Mouse (Mus musculus): ENCODE measurements around the gene Pou2f3. TPM values are rescaled to one million over a fixed set of nuclear protein-coding genes. Genes with fewer than 3 reads are reported as not detected.

Gene Pou2f3
- polyA plus RNA-seq, 2 experiments: not detected

DNA sequence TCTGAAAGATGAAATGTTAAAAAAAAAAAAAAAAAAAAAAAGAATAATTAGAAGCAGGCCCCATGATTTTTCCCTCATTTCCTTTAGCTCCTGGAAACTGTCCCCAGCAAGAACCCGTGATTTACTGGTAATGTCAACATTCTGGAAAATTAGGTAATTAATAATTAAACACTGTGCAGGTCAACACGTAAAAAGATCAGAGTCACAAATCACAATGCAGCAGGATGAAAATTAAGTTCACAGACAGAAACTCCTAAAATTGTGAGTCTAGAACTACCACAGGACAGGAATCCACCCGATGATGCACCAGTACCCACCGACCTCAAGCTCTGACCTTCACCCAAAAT lies 105.7 kb downstream of the Pou2f3 start:
- TF ChIP-seq CTCF (IDR thresholded peaks at IDR 0.05; ENCODE audit: low read depth) (no peak), EP300 (IDR thresholded peaks at IDR 0.05; ENCODE audit: low read depth) (no peak)
- 15% methylated on average over 4 of the region's 4 CpGs for WGBS (ENCODE audit: insufficient replicate concordance)
- Histone ChIP-seq H3K27ac (peak overlapping the region; percentile 80), H3K27me3 (ENCODE audit: control insufficient read depth, insufficient read depth, low read length) (peaks cover 5% of the 10 kb centered on the region; the same call in 1 of the 2 replicates), H3K9me3 (ENCODE audit: control insufficient read depth, low read length) (no peaks in the 10 kb centered on the region), H3K9ac (replicated peaks) (peak overlapping the region; percentile 85), H3K4me2 (ENCODE audit: low read depth) (peak overlapping the region; percentile 78), H3K4me3 (ENCODE audit: insufficient read depth in 1 of 2, low read depth in 2 of 2, low read length in 2 of 2) (peak overlapping the region; percentile 89 to 98), H3K36me3 (replicated peaks; ENCODE audit: control insufficient read depth, insufficient read depth, low read depth) (no peaks in the 10 kb centered on the region), H3K4me1 (replicated peaks; ENCODE audit: control insufficient read depth in 2 of 2, insufficient read depth in 2 of 2, low read length in 1 of 2) (peaks cover 25 to 34% of the 10 kb centered on the region in 2 experiments)
- no peak for ATAC-seq (ENCODE audit: insufficient read depth)
- no peak for DNase-seq (ENCODE audit: low read depth in 3 of 3, low spot score in 3 of 3)

- no peak for TF ChIP-seq EP300 (IDR thresholded peaks at IDR 0.05; ENCODE audit: low read depth)
- DNase-seq (ENCODE audit: low read depth in 3 of 3, low spot score in 3 of 3): peak in 1 of 3 experiments; percentile 32
- Histone ChIP-seq H3K4me2 (ENCODE audit: low read depth) (peak overlapping the region; percentile 78), H3K27ac (peak overlapping the region; percentile 80), H3K4me1 (replicated peaks; ENCODE audit: control insufficient read depth in 2 of 2, insufficient read depth in 2 of 2, low read length in 1 of 2) (peaks cover 25 to 36% of the 10 kb centered on the region in 2 experiments), H3K4me3 (ENCODE audit: insufficient read depth in 1 of 2, low read depth in 2 of 2, low read length in 2 of 2) (peak overlapping the region; percentile 89 to 98), H3K36me3 (replicated peaks; ENCODE audit: control insufficient read depth, insufficient read depth, low read depth) (no peaks in the 10 kb centered on the region), H3K27me3 (ENCODE audit: control insufficient read depth, insufficient read depth, low read length) (peaks cover 5% of the 10 kb centered on the region; the same call in 1 of the 2 replicates), H3K9ac (replicated peaks) (peak overlapping the region; percentile 85), H3K9me3 (ENCODE audit: control insufficient read depth, low read length) (no peaks in the 10 kb centered on the region)
- ATAC-seq (ENCODE audit: insufficient read depth): no peak
- 26% methylated on average over 4 of the region's 4 CpGs for WGBS (ENCODE audit: insufficient replicate concordance)
These were observed 106.4 kb downstream of the Pou2f3 start for GRCm38 (mm10) chr9:43103675-43104299.

DNA sequence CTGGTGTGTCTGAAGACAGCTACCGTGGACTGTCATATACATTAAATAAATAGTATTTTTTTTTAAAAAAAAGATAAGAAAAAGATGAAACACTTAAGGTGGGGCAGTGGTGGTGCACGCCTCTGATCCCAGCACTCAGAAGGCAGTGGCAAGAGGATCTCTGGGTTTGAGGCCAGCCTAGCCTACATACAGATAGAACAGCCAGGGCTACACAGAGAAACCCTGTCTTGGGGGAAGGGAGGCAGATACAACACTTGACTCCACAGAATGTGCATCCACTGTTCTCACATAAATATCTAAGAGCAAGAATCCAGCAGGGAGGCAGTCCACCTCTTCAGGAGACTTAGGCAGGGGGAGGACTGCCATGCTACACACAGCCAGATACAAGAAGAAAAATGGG lies 107.2 kb downstream of the Pou2f3 start:
- DNase-seq (ENCODE audit: low read depth in 3 of 3, low spot score in 3 of 3) (no peak), ATAC-seq (ENCODE audit: insufficient read depth) (no peak)
- H3K27me3 ChIP-seq (ENCODE audit: control insufficient read depth, insufficient read depth, low read length): peaks cover 4% of the 10 kb centered on the region; the same call in 1 of the 2 replicates
- no peaks in the 10 kb centered on the region for H3K36me3 ChIP-seq (replicated peaks; ENCODE audit: control insufficient read depth, insufficient read depth, low read depth)
- H3K4me3 ChIP-seq (ENCODE audit: insufficient read depth in 1 of 2, low read depth in 2 of 2, low read length in 2 of 2): peak overlapping the region; percentile 63 to 89
- peak overlapping the region; percentile 74 for H3K9ac ChIP-seq (replicated peaks)
- H3K27ac ChIP-seq: peak overlapping the region; percentile 98
- no peaks in the 10 kb centered on the region for H3K9me3 ChIP-seq (ENCODE audit: control insufficient read depth, low read length)
- peaks cover 25 to 37% of the 10 kb centered on the region in 2 experiments for H3K4me1 ChIP-seq (replicated peaks; ENCODE audit: control insufficient read depth in 2 of 2, insufficient read depth in 2 of 2, low read length in 1 of 2)
- TF ChIP-seq CTCF (IDR thresholded peaks at IDR 0.05; ENCODE audit: low read depth): no peak
- no peak for TF ChIP-seq EP300 (IDR thresholded peaks at IDR 0.05; ENCODE audit: low read depth)
- H3K4me2 ChIP-seq (ENCODE audit: low read depth): peak overlapping the region; percentile 78
- WGBS (ENCODE audit: insufficient replicate concordance): 22% methylated on average over 2 of the region's 2 CpGs

- TF ChIP-seq EP300 (IDR thresholded peaks at IDR 0.05; ENCODE audit: low read depth) (peak; percentile 92), CTCF (IDR thresholded peaks at IDR 0.05; ENCODE audit: low read depth) (no peak)
- Histone ChIP-seq H3K36me3 (replicated peaks; ENCODE audit: control insufficient read depth, insufficient read depth, low read depth) (no peaks in the 10 kb centered on the region), H3K9me3 (ENCODE audit: control insufficient read depth, low read length) (no peaks in the 10 kb centered on the region), H3K4me2 (ENCODE audit: low read depth) (peak overlapping the region; percentile 78), H3K27ac (peak overlapping the region; percentile 98), H3K4me3 (ENCODE audit: insufficient read depth in 1 of 2, low read depth in 2 of 2, low read length in 2 of 2) (peak overlapping the region; percentile 63 to 89), H3K4me1 (replicated peaks; ENCODE audit: control insufficient read depth in 2 of 2, insufficient read depth in 2 of 2, low read length in 1 of 2) (peaks cover 25 to 36% of the 10 kb centered on the region in 2 experiments), H3K27me3 (ENCODE audit: control insufficient read depth, insufficient read depth, low read length) (no peaks in the 10 kb centered on the region), H3K9ac (replicated peaks) (peak overlapping the region; percentile 74)
- WGBS (ENCODE audit: insufficient replicate concordance): 25% methylated on average over 8 of the region's 8 CpGs
- DNase-seq (ENCODE audit: low read depth in 3 of 3, low spot score in 3 of 3) (peak; percentile 87 to 91 (median 90)), ATAC-seq (ENCODE audit: insufficient read depth) (peak; percentile 82)
These were observed 108.1 kb downstream of the Pou2f3 start for GRCm38 (mm10) chr9:43101936-43102595.

DNA sequence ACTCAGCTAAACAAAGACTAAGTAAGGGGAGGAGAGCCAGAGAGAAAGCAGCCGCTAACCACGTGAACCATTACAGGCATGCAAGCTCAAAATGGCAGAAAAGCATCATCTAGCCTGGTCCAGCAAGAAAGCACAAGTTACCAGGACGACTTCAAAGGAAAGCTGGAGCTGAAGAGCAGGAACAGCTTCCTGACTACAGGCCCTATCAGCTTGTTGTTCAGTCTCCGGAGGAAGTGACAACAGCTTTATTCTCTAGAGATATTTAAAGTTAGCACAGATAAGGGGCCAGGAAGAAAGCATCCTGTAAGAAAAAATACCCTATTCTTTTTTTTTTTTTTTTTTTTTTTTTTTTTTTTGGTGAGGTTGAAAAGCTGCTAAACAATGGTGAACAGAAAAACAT lies 111.2 kb downstream of the Pou2f3 start:
- Histone ChIP-seq H3K36me3 (replicated peaks; ENCODE audit: control insufficient read depth, insufficient read depth, low read depth) (no peaks in the 10 kb centered on the region), H3K4me2 (ENCODE audit: low read depth) (peak overlapping the region; percentile 16; the same call in 1 of the 2 replicates), H3K27ac (no peak overlapping the region), H3K27me3 (ENCODE audit: control insufficient read depth, insufficient read depth, low read length) (no peaks in the 10 kb centered on the region), H3K9ac (replicated peaks) (no peak overlapping the region), H3K9me3 (ENCODE audit: control insufficient read depth, low read length) (no peaks in the 10 kb centered on the region), H3K4me1 (replicated peaks; ENCODE audit: control insufficient read depth in 2 of 2, insufficient read depth in 2 of 2, low read length in 1 of 2) (peaks cover 24 to 33% of the 10 kb centered on the region in 2 experiments), H3K4me3 (ENCODE audit: insufficient read depth in 1 of 2, low read depth in 2 of 2, low read length in 2 of 2) (no peak overlapping the region)
- TF ChIP-seq EP300 (IDR thresholded peaks at IDR 0.05; ENCODE audit: low read depth): no peak
- 15% methylated on average over 4 of the region's 4 CpGs for whole genome bisulfite sequencing (ENCODE audit: insufficient replicate concordance)
- DNase-seq (ENCODE audit: low read depth in 3 of 3, low spot score in 3 of 3) (no peak), ATAC-seq (ENCODE audit: insufficient read depth) (no peak)

Measured in liver, embryonic 14.5 days (tissue).